Mouse (Mus musculus) liver, embryonic 14.5 days (tissue): ENCODE measurements around the gene Iqschfp. TPM values are rescaled to one million over a fixed set of nuclear protein-coding genes. Genes with fewer than 3 reads are reported as not detected.
A peak's percentile ranks its signal among the peaks of the same experiment; 100 is the strongest.

Experiments
- ATAC-seq: fragments of 200-750 bp; cut with Nextera tagmentation; 2 replicates; pipeline ENCODE4 v1.8.0; 2017; ENCODE audit warnings: moderate number of reproducible peaks, mild to moderate bottlenecking, moderate library complexity; ENCODE audit not compliant: insufficient read depth
- DNase-seq, 3 experiments: peaks; one replicate each; pipeline ENCODE4 v3.0.0-alpha.2; 2012 to 2013; ENCODE audit warnings: low read depth in 3 of 3, low spot score in 3 of 3
- H3K27ac ChIP-seq: fragments of 300-500 bp; sonication (generic); 2 replicates; pipeline ENCODE4 v1.5.1; 2014; ENCODE audit warnings: moderate library complexity, mild to moderate bottlenecking, control low read depth, inconsistent platforms
- H3K27me3 ChIP-seq: fragments of 300-500 bp; sonication (generic); 2 replicates; pipeline ENCODE4 v1.6.1; 2014; ENCODE audit warnings: mild to moderate bottlenecking, low read length, moderate library complexity; ENCODE audit not compliant: control insufficient read depth, insufficient read depth
- H3K36me3 ChIP-seq: fragments of 300-500 bp; sonication (generic); replicated peaks from 2 replicates; pipeline ENCODE4 v1.6.1; 2014; ENCODE audit warnings: low read depth; ENCODE audit not compliant: control insufficient read depth, insufficient read depth
- H3K4me1 ChIP-seq, 2 experiments: fragments of 200-500 bp in 1 of 2; fragments of 300-500 bp in 1 of 2; sonication (generic) in 1 of 2; replicated peaks; 2 replicates each; pipeline ENCODE4 v1.6.1; 2012 to 2014; ENCODE audit warnings: antibody characterized with exemption in 1 of 2, inconsistent platforms in 1 of 2, low read length in 1 of 2; ENCODE audit not compliant: control insufficient read depth in 2 of 2, insufficient read depth in 2 of 2
- H3K4me2 ChIP-seq: fragments of 300-500 bp; sonication (generic); 2 replicates; pipeline ENCODE4 v1.6.1; 2014; ENCODE audit warnings: low read depth, mild to moderate bottlenecking, control low read depth, moderate library complexity
- H3K4me3 ChIP-seq, 2 experiments: fragments of 200-500 bp in 1 of 2; fragments of 300-500 bp in 1 of 2; sonication (generic) in 1 of 2; 2 replicates each; pipeline ENCODE4 v1.5.1; 2012 to 2014; ENCODE audit warnings: low read depth in 2 of 2, low read length in 2 of 2, mild to moderate bottlenecking in 2 of 2, control low read depth in 1 of 2, inconsistent platforms in 1 of 2, moderate library complexity in 1 of 2; ENCODE audit not compliant: insufficient read depth in 1 of 2
- H3K9ac ChIP-seq: fragments of 300-500 bp; sonication (generic); replicated peaks from 2 replicates; pipeline ENCODE4 v1.6.1; 2014; ENCODE audit warnings: mild to moderate bottlenecking, control low read depth, moderate library complexity
- H3K9me3 ChIP-seq: fragments of 300-500 bp; sonication (generic); 2 replicates; pipeline ENCODE4 v1.6.1; 2016; ENCODE audit warnings: low read length, mixed read lengths; ENCODE audit not compliant: control insufficient read depth
- CTCF ChIP-seq: IDR thresholded peaks from 2 replicates; pipeline ENCODE4 v1.5.1; 2016; ENCODE audit warnings: antibody characterized with exemption, low read depth, control low read depth
- EP300 ChIP-seq: IDR thresholded peaks from 2 replicates; pipeline ENCODE4 v1.6.1; 2016; ENCODE audit warnings: antibody characterized with exemption, low read depth
- WGBS: fragments of 180-500 bp; shearing (Covaris S2); extraction: QIAGEN DNeasy Blood & Tissue Kit; methylation state at CpG from one replicate; pipeline ENCODE4 v1.1.7; 2014; ENCODE audit not compliant: insufficient replicate concordance; 5-methylcytosine and 5-hydroxymethylcytosine counted together
- polyA plus RNA-seq, 2 experiments: library from polyadenylated mRNA; depleted of rRNA in 1 of 2; stranded (reverse) in 1 of 2; unstranded in 1 of 2; fragments of >200 nt; fragmentation: Nextera tagmentation in 1 of 2; extraction: Ambion mirVana in 1 of 2; gene quantifications; 2 replicates each; pipeline versions ENCODE4 v1.2.1 to v1.2.3; 2012 to 2014

Iqschfp gene
- polyA plus RNA-seq, 2 experiments, result not detected

GRCm38 (mm10) chr3:68160175-68160574, 268.1 kb downstream of the Iqschfp start:
- no peak overlapping the region for H3K9ac ChIP-seq
- no peaks in the 10 kb centered on the region for H3K27me3 ChIP-seq
- WGBS, result 41% methylated on average over 1 of the region's 1 CpGs
- ATAC-seq, result no peak
- H3K4me3 ChIP-seq, result no peak overlapping the region
- DNase-seq, result no peak
- H3K4me2 ChIP-seq, result no peak overlapping the region
- no peak overlapping the region for H3K27ac ChIP-seq
- TF ChIP-seq CTCF (no peak), EP300 (no peak)
- no peaks in the 10 kb centered on the region for H3K9me3 ChIP-seq
- no peaks in the 10 kb centered on the region for H3K4me1 ChIP-seq
- H3K36me3 ChIP-seq, result no peaks in the 10 kb centered on the region

- no peaks in the 10 kb centered on the region for H3K9me3 ChIP-seq
- no peak overlapping the region for H3K9ac ChIP-seq
- TF ChIP-seq CTCF, result no peak
- TF ChIP-seq EP300, result peak; percentile 29; the same call in 1 of the 2 replicates
- H3K4me1 ChIP-seq, result no peaks in the 10 kb centered on the region
- H3K4me2 ChIP-seq, result no peak overlapping the region
- H3K4me3 ChIP-seq, result no peak overlapping the region
- WGBS, result 8% methylated on average over 3 of the region's 3 CpGs
- ATAC-seq (peak; percentile 39; the same call in 1 of the 2 replicates), DNase-seq (no peak)
- no peak overlapping the region for H3K27ac ChIP-seq
- no peaks in the 10 kb centered on the region for H3K27me3 ChIP-seq
- no peaks in the 10 kb centered on the region for H3K36me3 ChIP-seq
Measured at GRCm38 (mm10) chr3:68160760-68161159, 268.7 kb downstream of the Iqschfp start.

DNA sequence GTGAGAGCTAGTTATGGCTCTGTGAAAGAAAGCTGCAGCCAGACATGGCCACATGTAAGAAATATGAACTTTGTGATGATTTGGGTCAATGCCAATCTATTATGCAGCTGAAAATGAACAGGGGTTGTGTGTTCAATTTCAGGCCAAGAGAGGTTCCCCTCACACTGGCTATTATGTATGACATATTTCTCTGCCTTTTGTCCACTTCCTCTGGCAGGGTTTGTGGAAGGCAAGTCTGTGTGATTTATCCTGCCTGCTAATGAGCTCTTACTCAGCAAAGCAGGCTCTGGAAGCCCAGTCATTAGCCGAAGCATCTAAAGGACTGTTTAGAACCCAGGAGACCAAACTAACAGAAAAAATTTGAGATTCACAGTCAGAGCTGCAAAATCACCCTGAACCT, 286.2 kb downstream of the Iqschfp start:
- TF ChIP-seq EP300 (no peak), CTCF (no peak)
- Histone ChIP-seq H3K4me3 (no peak overlapping the region), H3K9ac (no peak overlapping the region), H3K27me3 (no peaks in the 10 kb centered on the region), H3K4me1 (no peaks in the 10 kb centered on the region), H3K36me3 (no peaks in the 10 kb centered on the region), H3K4me2 (no peak overlapping the region), H3K9me3 (no peaks in the 10 kb centered on the region), H3K27ac (no peak overlapping the region)
- no peak for ATAC-seq
- WGBS, result 54% methylated on average over 1 of the region's 1 CpGs
- DNase-seq, result no peak

GRCm38 (mm10) chr3:68187471-68187870, 295.4 kb downstream of the Iqschfp start:
- TF ChIP-seq CTCF, result no peak
- TF ChIP-seq EP300, result no peak
- ATAC-seq, result no peak

GRCm38 (mm10) chr3:68189100-68189499, 297.1 kb downstream of the Iqschfp start:
- DNase-seq, result no peak
- H3K4me2 ChIP-seq, result no peak overlapping the region
- H3K27me3 ChIP-seq, result no peaks in the 10 kb centered on the region
- H3K4me3 ChIP-seq, result no peak overlapping the region
- ATAC-seq, result no peak
- TF ChIP-seq EP300 (no peak), CTCF (no peak)
- H3K4me1 ChIP-seq, result no peaks in the 10 kb centered on the region
- WGBS, result 37% methylated on average over 2 of the region's 2 CpGs
- H3K36me3 ChIP-seq, result no peaks in the 10 kb centered on the region
- no peak overlapping the region for H3K9ac ChIP-seq
- H3K9me3 ChIP-seq, result no peaks in the 10 kb centered on the region
- no peak overlapping the region for H3K27ac ChIP-seq

More at GRCm38 (mm10) chr3:68187471-68187870, 295.4 kb downstream of the Iqschfp start:
- no peak overlapping the region for H3K27ac ChIP-seq
- H3K4me2 ChIP-seq, result no peak overlapping the region
- WGBS, result 43% methylated on average over 8 of the region's 8 CpGs
- no peak for DNase-seq
- no peak overlapping the region for H3K9ac ChIP-seq
- H3K27me3 ChIP-seq, result no peaks in the 10 kb centered on the region
- H3K4me3 ChIP-seq, result no peak overlapping the region
- no peaks in the 10 kb centered on the region for H3K36me3 ChIP-seq
- no peaks in the 10 kb centered on the region for H3K9me3 ChIP-seq
- no peaks in the 10 kb centered on the region for H3K4me1 ChIP-seq
